Mouse (Mus musculus) myocyte (in vitro differentiated cells): ENCODE data around the gene Dio1.

Source experiments
- MAX ChIP-seq: IDR thresholded peaks from one replicate; pipeline ENCODE4 v1.6.1; 2011; ENCODE audit warnings: low read depth, mild to moderate bottlenecking, control low read depth
- MYOD1 ChIP-seq, 3 experiments: IDR thresholded peaks; one replicate each; pipeline ENCODE4 v1.6.1; 2011; ENCODE audit warnings: control low read depth in 2 of 3, low read depth in 2 of 3, mild to moderate bottlenecking in 2 of 3, moderate library complexity in 1 of 3; ENCODE audit not compliant: insufficient read length in 2 of 3, control insufficient read depth in 1 of 3
- POLR2A ChIP-seq: IDR thresholded peaks from one replicate; pipeline ENCODE4 v1.6.1; 2011; ENCODE audit warnings: low read depth, mild to moderate bottlenecking, control low read depth, moderate library complexity; ENCODE audit not compliant: insufficient read length

- TF ChIP-seq POLR2A (no peak), MAX (no peak), MYOD1 (IDR thresholded peaks at IDR 0.05; ENCODE audit: control insufficient read depth in 1 of 3, insufficient read length in 2 of 3, low read depth in 2 of 3) (no peak)
Measured at GRCm38 (mm10) chr4:107273683-107274082, 33.3 kb downstream of the Dio1 start.
